Mouse (Mus musculus): ENCODE data around the gene Cd209a. TPM values are rescaled to one million over a fixed set of nuclear protein-coding genes. Genes with fewer than 3 reads are reported as not detected.

Cd209a gene
- polyA plus RNA-seq, 1 experiment from 2014 or later = 0.38 TPM

DNA sequence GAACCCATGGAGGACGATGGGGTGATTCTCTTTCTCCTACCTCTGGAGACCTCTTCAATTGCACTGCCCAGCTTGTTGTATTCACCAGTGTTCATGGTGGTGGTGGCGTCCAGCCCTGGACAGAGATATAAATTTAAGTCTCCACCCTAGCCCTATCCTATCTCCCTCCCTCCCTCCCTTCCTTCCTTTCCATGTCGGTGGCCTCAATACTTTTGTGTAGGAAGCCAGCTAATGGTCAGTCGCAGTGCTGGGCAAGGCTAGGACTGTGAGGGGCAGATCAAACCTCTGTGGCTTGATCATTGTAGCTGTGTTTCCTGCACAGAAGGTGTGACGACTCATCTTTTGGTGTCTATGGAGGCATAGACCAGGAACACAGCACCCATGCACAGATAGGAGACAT lies 28.2 kb downstream of the Cd209a start, which contains the start of gene Clec4g:
Clec4g (minus strand) TSS at position 101 of the 400 bp plus-strand sequence.
- WGBS = 63% methylated on average over 5 of the region's 5 CpGs
- Histone ChIP-seq H3K27me3 (ENCODE audit: insufficient read depth, low read length) (no peaks in the 10 kb centered on the region), H3K4me3 (ENCODE audit: low read depth, low read length) (no peak within 1 kb of the TSS), H3K9me3 (ENCODE audit: low read depth, low read length) (no peaks in the 10 kb centered on the region), H3K4me1 (ENCODE audit: insufficient read depth) (no peaks in the 10 kb centered on the region), H3K27ac (ENCODE audit: low read depth) (no peak within 1 kb of the TSS), H3K36me3 (ENCODE audit: insufficient read depth) (no peaks in the 10 kb centered on the region), H3K4me2 (no peak within 1 kb of the TSS), H3K9ac (no peak within 1 kb of the TSS)
- DNase-seq (no peak), ATAC-seq (ENCODE audit: insufficient read depth) (no peak)
- no peak for TF ChIP-seq CTCF (IDR thresholded peaks at IDR 0.05; ENCODE audit: low read depth)

- 13% methylated on average over 14 of the region's 14 CpGs for WGBS
- Histone ChIP-seq H3K27me3 (ENCODE audit: insufficient read depth, low read length) (no peaks in the 10 kb centered on the region), H3K4me3 (ENCODE audit: low read depth, low read length) (no peak overlapping the region), H3K4me1 (ENCODE audit: insufficient read depth) (no peaks in the 10 kb centered on the region), H3K4me2 (no peak overlapping the region), H3K36me3 (ENCODE audit: insufficient read depth) (no peaks in the 10 kb centered on the region), H3K9ac (no peak overlapping the region), H3K9me3 (ENCODE audit: low read depth, low read length) (no peaks in the 10 kb centered on the region), H3K27ac (ENCODE audit: low read depth) (no peak overlapping the region)
- ATAC-seq (ENCODE audit: insufficient read depth) (peak; percentile 73), DNase-seq (peak; percentile 79)
- peak; percentile 97 for TF ChIP-seq CTCF (IDR thresholded peaks at IDR 0.05; ENCODE audit: low read depth)
Observed at GRCm38 (mm10) chr8:3718559-3718958, 30.2 kb downstream of the Cd209a start.

- no peak overlapping the region for H3K27ac ChIP-seq (ENCODE audit: low read depth)
- H3K9ac ChIP-seq = no peak overlapping the region
- H3K4me3 ChIP-seq (ENCODE audit: low read depth, low read length) = no peak overlapping the region
- no peaks in the 10 kb centered on the region for H3K4me1 ChIP-seq (ENCODE audit: insufficient read depth)
- H3K4me2 ChIP-seq = no peak overlapping the region
- H3K36me3 ChIP-seq (ENCODE audit: insufficient read depth) = no peaks in the 10 kb centered on the region
- WGBS = 73% methylated on average over 12 of the region's 12 CpGs
- no peaks in the 10 kb centered on the region for H3K9me3 ChIP-seq (ENCODE audit: low read depth, low read length)
- TF ChIP-seq CTCF (IDR thresholded peaks at IDR 0.05; ENCODE audit: low read depth) = no peak
- no peak for DNase-seq
- no peak for ATAC-seq (ENCODE audit: insufficient read depth)
- H3K27me3 ChIP-seq (ENCODE audit: insufficient read depth, low read length) = no peaks in the 10 kb centered on the region
Observed at GRCm38 (mm10) chr8:3717321-3717954, 31.3 kb downstream of the Cd209a start.

- Histone ChIP-seq H3K4me1 (ENCODE audit: insufficient read depth) (no peaks in the 10 kb centered on the region), H3K4me3 (ENCODE audit: low read depth, low read length) (no peak overlapping the region), H3K27ac (ENCODE audit: low read depth) (no peak overlapping the region), H3K36me3 (ENCODE audit: insufficient read depth) (no peaks in the 10 kb centered on the region), H3K9ac (no peak overlapping the region), H3K9me3 (ENCODE audit: low read depth, low read length) (no peaks in the 10 kb centered on the region), H3K4me2 (no peak overlapping the region), H3K27me3 (ENCODE audit: insufficient read depth, low read length) (no peaks in the 10 kb centered on the region)
- ATAC-seq (ENCODE audit: insufficient read depth) = no peak
- 44% methylated on average over 2 of the region's 2 CpGs for WGBS
- DNase-seq = peak; percentile 21
- no peak for TF ChIP-seq CTCF (IDR thresholded peaks at IDR 0.05; ENCODE audit: low read depth)
Observed at GRCm38 (mm10) chr8:3711646-3712045, 37.1 kb downstream of the Cd209a start.

DNA sequence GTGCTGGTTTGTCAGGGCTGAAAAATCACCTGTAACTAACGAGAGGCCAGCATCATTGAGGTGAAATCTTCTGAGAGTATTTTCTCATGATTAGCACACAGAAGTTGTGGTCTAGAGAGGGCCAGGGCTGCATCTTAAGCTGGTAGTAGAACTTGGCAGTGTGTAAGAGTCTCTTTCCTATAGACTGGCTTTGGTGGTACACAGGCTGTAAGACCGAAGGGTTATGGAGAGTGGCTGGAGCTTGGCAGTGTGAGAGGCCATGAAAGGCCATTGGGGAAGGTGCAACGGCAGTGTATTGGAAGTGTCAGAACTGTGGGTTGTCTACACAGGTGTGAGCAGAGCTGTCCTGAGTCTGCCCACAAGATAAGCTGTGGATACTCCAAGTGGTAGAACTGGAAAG lies 38.5 kb downstream of the Cd209a start:
- TF ChIP-seq CTCF (IDR thresholded peaks at IDR 0.05; ENCODE audit: low read depth) = no peak
- Histone ChIP-seq H3K4me2 (no peak overlapping the region), H3K9me3 (ENCODE audit: low read depth, low read length) (no peaks in the 10 kb centered on the region), H3K4me1 (ENCODE audit: insufficient read depth) (no peaks in the 10 kb centered on the region), H3K27me3 (ENCODE audit: insufficient read depth, low read length) (no peaks in the 10 kb centered on the region), H3K9ac (no peak overlapping the region), H3K36me3 (ENCODE audit: insufficient read depth) (no peaks in the 10 kb centered on the region), H3K4me3 (ENCODE audit: low read depth, low read length) (no peak overlapping the region), H3K27ac (ENCODE audit: low read depth) (no peak overlapping the region)
- DNase-seq (no peak), ATAC-seq (ENCODE audit: insufficient read depth) (no peak)
- WGBS = 78% methylated on average over 3 of the region's 3 CpGs

DNA sequence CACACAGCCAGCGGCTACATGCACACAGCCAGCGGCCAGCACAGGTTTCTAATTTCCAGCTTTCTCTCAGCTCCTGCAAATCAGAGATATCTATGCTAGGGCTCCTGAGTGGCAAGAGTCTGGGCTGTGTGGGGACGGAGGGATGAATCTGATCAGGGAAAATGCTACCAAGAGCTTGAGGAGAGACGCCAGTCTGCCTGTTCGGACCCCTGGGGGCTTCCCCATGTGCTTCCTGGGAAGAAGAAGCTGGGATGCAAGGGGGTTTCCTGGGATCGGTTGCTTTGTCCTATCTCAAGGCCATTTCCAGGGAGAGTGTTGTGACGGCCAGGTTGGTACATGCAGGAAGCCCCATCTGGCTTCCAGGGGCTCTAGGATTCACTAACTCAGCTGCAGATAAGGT lies 41.2 kb downstream of the Cd209a start:
- WGBS = 65% methylated on average over 7 of the region's 7 CpGs
- Histone ChIP-seq H3K9me3 (ENCODE audit: low read depth, low read length) (no peaks in the 10 kb centered on the region), H3K27ac (ENCODE audit: low read depth) (no peak overlapping the region), H3K4me1 (ENCODE audit: insufficient read depth) (no peaks in the 10 kb centered on the region), H3K9ac (no peak overlapping the region), H3K36me3 (ENCODE audit: insufficient read depth) (no peaks in the 10 kb centered on the region), H3K27me3 (ENCODE audit: insufficient read depth, low read length) (no peaks in the 10 kb centered on the region), H3K4me2 (no peak overlapping the region), H3K4me3 (ENCODE audit: low read depth, low read length) (no peak overlapping the region)
- TF ChIP-seq CTCF (IDR thresholded peaks at IDR 0.05; ENCODE audit: low read depth) = no peak
- ATAC-seq (ENCODE audit: insufficient read depth) (no peak), DNase-seq (no peak)

- Histone ChIP-seq H3K27ac (ENCODE audit: low read depth) (no peak overlapping the region), H3K27me3 (ENCODE audit: insufficient read depth, low read length) (no peaks in the 10 kb centered on the region), H3K4me1 (ENCODE audit: insufficient read depth) (no peaks in the 10 kb centered on the region), H3K4me3 (ENCODE audit: low read depth, low read length) (no peak overlapping the region), H3K9ac (no peak overlapping the region), H3K4me2 (no peak overlapping the region), H3K36me3 (ENCODE audit: insufficient read depth) (no peaks in the 10 kb centered on the region), H3K9me3 (ENCODE audit: low read depth, low read length) (no peaks in the 10 kb centered on the region)
- DNase-seq (peak; percentile 9), ATAC-seq (ENCODE audit: insufficient read depth) (no peak)
- 56% methylated on average over 4 of the region's 4 CpGs for WGBS
- peak; percentile 52 for TF ChIP-seq CTCF (IDR thresholded peaks at IDR 0.05; ENCODE audit: low read depth)
Observed at GRCm38 (mm10) chr8:3705711-3706110, 43.1 kb downstream of the Cd209a start.
